Mouse (Mus musculus) bone marrow macrophage, adult 2 months (primary cell): Measurements from ENCODE around the gene Cln6.

Experiments
- CTCF ChIP-seq: IDR thresholded peaks from 2 replicates; pipeline ENCODE4 v1.5.1; 2012; ENCODE audit warnings: low read depth, mild to moderate bottlenecking, low read length, moderate library complexity
- POLR2A ChIP-seq: IDR thresholded peaks from 2 replicates; pipeline ENCODE4 v1.6.1; 2012; ENCODE audit warnings: mild to moderate bottlenecking, low read depth, low read length, borderline replicate concordance

DNA sequence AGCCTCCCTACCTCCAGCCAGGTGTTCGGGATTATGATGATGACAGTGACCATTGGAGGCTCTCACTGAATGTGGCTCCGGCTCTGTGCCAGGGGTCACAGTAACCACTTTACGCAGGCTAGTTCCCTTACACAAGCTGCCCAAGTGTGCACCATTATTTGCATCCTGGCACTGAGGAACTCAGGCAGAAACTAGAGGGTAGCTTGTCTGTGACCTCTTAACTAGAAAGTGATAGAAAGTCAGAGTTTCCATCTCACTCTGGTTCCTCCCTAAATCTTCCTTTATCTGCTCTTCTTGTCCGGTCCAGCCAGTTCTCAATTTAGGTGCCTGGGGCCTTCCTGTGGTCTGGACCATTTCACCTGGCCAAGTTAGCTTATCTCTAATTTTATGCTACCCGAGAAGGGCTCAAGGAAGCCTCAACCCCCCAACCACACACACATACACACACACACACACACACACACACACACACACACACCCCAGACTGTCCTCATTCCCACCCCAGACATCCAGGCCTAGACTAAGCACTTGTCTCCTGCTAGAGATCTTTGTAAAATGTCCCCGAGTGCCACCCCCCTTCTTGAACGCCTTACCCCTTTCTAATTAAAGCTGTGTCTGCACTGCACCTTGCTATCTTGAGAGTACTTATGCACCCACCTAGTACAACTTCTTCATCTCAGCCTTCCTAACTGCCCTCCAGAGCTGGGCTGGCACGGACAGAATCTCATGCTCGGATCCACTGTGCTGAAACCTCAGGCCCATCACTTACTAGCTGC is 22.1 kb upstream of the Cln6 start:
- TF ChIP-seq POLR2A (no peak), CTCF (no peak)
